Mouse (Mus musculus): ENCODE measurements around the gene Trappc6b. TPM values are rescaled to one million over a fixed set of nuclear protein-coding genes. Genes with fewer than 3 reads are reported as not detected.
"Not testable (repeated sequence)": the region's sequence is repeated elsewhere in the genome, so short reads cannot be mapped to it uniquely, and the experiment has no call there.

The Trappc6b gene
- 100 to 1,000 TPM; 112 to 117 TPM for total RNA-seq (2021)

DNA sequence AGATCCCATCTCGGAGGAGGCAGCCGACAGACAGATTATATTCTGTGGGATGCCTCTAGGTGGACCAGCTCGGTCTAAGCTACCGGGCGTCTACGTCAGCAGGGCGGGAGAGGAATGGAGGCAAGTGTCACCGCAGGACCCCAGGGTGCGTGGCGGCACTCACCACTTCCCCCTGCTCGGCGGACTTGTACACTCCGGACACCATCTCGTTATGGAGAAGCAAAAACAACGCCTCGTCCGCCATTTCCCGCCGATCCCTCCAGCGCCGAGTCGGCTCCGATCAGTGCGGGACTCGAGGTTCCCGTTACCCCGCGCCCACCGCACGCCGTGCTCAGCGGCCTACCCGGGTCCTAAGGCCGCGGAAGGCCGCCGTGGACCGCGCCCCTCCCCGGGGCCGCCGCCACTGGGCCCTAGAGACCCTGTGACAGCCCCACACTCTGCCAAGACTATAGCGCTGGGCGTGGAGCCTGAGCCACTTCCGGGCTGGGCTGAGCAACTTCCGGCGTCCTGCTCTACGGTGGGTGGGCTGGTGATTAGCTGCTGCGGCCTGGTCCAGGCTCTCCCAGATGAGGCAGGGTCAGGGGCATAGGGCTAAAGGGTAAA is at the start of gene Trappc6b:
Gene Trappc6b (minus strand): TSS at position 480 of the 603 bp plus-strand sequence.
- DNase-seq, result peak; percentile 74 to 80

DNA sequence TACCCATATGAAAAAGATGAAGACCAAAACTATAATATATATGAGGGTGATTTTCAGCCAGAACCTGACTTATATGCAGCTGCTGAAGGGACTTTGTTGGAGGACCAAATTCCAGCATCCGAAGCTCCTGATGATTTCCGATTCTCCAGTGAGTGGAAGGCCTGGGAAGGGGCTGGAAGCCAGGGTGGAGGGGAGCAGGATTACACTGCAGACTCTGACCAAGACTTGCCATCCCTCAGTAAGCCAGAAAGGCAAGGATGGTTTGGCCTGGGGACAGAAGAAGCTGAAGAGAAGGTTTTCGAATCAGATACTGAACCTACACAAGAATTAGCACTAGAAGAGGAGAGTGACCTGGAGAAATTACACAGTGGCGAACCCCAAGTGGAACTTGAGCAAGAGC is 46.7 kb upstream of the Trappc6b start:
- no peak for DNase-seq

DNA sequence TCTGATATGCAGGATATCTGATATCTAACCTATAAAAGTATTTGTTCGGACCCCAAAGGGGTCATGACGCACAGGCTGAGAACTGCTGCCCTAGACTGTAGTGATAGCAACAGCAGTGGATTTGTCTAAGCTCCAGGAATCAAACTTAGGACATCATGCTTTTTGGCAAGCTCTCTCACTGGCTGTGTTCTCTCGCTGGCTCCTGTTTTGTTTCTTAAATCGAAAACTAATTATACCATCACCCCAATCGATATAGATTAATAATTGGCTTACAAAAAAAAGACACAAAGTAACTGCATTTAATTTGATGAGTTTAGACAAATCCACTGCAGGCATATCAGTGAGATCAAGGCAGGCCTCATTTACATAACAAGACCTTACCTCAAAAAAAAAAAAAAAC is 45.2 kb upstream of the Trappc6b start:
- DNase-seq, result no peak

DNA sequence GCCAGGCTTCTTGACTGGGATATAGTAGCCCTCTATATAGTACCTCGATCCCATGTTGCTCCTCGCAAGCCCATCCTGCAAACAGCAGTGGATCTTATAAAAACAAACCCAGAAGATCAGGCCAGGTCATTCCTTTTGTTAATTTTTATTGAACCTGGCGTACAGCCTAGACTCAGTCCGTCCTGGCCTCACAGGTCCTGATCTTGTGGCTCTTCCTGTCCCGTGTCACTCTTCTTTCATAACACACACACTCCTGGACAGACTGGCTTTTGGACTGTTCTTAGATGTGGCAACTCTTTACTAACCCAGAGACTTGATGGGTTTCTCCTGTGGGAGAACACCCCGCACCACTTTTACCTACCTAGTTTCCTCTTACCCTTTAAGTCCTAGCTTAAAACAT is 44.6 kb upstream of the Trappc6b start:
- no peak for DNase-seq

DNA sequence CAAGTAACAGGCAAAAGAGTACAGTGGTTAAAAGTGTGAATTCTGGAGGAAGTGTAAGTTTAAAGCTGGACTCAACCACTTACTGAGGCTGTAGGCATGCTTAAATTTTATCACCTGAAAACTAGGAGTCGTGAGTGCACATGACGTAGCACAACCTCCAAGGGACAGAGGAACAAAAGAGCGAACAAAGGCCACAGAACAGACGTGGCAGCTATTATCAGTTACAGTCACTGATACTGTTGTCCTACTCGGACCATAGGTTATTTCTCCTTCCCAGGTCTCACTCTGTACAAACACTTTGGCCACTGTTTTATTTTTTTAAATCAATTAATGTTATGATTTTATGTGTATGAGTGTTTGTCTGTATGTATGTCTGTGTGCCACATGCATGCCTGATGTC is 43.5 kb upstream of the Trappc6b start:
- no peak for DNase-seq

DNA sequence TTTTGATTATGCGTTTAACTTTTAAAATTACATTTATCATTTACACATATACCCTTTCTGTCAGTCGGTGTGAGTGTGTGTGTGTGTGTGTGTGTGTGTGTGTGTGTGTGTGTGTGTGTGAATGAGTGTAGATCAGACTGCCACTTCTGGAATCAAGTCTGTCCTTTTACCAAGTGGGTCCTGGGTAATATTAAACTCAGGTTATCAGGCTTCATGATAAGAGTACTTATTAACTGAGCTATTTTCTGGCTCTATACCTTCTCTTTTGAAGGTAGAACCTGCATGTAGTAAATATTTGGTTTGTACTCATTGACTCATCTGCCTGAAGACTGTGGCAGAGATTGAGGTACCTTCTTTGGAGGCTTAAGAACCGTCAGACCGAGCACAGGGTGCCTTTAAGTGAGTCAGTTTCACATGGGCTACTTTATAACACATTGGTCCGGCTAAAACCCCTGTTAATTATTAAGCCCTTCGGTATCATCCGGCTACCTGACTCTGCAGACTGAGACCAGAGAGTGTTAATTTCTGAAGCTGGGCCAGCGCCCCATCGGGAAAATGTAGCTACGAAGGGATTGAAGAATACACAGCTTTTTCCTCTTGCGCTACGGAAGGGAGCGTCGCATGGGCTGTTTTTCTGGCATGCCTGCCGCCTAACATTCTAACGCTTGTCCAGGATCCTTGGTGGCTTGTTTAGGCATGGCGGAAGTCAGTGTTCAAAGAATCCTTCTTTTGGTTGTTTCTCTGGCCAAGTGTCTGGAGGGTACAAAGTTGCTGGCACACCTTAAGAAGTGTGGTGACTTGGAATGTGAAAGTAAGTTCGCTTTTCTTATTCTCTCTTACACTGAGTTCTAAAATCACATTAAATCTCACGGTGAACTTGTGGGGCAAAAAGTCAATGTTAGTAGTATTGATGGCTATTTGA is 34.1 kb upstream of the Trappc6b start, which contains the start of gene Mia2:
Gene Mia2 (plus strand): TSS at position 696 of the 922 bp plus-strand sequence.
- no peak for DNase-seq

DNA sequence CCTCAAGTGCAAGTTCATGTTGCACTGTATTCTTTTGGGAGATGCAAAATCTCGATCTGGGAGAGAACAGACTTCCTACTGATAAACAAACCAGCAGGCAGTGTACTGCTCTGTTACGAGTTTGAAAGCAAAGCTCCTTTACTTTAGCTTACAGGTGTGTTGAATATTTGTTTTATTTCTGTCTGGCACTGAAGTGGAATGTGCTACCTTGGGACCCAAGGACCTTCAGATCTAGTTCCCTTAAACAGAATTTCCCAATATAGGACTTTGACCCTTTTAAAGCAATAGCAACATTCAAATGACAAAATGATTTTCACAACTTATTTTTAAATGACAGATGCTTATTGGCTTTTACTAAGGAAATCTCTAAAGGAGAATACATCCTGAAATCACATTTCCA is 32.3 kb upstream of the Trappc6b start:
- DNase-seq, result no peak

DNA sequence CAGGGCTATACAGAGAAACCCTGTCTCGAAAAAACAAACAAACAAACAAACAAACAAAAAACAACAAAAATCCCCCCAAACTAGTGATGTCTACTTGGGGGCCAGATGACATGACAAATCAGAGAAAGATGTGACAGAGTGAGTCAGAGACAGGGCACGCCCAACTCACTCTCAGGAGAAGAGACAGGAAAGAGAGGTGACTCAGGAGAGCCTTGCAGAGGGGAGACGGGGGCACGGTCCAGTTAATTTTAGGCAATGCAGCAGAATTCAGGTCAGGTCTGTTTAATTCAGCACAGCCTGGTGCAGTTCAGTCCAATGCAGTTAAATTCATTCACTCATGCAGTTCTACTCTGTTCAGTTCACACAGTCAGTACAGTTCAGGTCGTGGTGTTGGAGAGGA is 24.9 kb upstream of the Trappc6b start:
- DNase-seq, result no peak

DNA sequence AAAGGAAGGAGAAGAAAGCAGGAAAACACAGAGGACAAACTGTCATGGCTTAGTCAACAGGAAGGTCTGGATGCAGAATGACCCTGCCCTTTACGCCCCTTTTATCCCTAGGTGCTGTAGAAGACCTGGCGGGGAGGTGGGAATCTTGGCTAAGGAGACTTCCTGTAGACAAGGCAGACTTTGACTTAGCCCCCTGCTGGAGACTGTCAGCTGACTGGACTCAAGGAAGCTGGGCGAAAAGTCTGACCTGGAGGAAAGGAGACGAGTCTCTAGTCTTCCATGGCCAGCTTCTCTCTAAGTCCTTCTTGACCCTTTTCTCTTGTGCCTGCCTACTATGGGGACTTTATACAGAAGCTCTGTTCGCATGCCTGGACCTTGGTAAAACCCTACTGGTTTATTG is 23.2 kb upstream of the Trappc6b start:
- no peak for DNase-seq

DNA sequence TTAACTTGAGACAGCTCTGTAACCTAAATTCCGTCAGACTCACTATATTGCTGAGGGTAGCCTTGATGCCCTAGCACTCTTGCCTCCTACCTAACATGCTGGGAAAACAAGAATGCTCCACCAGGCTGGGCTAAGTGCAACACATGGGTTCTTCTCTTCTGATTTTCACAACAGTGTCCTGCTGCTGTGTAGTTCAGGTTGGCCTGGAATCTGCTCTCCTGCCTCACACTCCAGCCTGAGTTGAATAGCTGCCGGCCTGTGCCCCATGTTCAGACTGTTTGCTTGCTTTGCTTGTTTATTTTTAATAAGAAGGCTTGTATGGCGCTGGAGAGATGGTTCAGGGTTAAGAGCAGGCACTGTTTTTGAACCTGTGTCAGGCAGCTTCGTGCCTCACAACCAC is 19.2 kb upstream of the Trappc6b start:
- DNase-seq, result no peak

DNA sequence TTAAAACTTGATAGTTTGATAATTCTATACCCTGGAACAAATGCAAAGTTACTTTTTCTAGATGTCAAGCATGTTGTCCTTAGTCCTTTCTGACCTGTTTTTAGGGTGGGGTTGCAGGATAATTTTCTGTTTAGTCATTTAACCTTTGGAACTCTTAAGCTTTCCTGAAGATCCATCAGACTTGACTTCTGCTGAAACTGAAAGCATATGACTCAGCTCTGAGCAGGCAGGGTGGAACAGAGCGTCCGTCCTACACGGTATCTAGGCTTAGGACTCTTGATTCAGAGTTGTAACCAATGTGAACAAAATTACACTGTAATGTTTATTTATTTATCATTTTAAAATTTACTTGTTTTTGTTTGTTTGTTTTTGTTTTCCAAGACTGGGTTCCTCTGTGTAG is 16.6 kb upstream of the Trappc6b start:
- no peak for DNase-seq

DNA sequence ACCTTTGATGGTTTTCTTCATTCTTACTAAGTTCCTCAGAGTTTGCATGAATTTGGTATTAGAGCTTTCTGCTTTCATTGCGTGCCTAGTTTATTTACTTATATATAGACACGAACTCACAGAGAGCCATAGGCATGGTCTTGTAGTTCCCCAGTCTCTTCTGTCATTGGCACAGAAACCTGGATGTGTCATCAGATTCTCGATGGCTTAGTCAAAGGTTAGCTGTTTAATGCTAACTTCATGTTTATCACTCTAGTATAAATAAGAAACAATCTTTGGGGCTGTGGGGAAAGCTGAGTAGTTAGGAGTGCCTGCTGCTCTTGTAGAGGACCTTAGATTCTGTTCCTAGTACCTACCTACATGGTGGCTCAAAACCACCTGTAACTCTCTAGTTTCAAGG is 15.7 kb upstream of the Trappc6b start:
- no peak for DNase-seq

DNA sequence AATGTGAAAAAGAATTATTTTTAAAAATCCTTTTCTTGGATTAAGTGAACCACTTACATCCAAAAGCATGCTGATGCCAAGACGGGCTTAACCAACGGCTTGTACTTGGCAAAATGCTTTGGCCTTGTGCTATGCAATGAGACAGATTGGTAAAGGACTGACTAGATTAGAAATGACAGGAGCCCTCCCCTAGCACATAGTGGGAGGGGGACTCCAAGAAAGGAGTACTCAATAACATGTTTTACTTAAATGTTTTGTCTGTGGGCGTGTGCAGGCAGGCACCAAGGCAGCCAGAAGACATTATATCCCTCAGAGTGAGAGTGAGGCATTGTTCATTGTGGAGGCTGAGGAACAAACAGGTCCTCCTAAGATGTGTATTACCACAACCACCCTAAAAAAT is 12.8 kb upstream of the Trappc6b start:
- no peak for DNase-seq

DNA sequence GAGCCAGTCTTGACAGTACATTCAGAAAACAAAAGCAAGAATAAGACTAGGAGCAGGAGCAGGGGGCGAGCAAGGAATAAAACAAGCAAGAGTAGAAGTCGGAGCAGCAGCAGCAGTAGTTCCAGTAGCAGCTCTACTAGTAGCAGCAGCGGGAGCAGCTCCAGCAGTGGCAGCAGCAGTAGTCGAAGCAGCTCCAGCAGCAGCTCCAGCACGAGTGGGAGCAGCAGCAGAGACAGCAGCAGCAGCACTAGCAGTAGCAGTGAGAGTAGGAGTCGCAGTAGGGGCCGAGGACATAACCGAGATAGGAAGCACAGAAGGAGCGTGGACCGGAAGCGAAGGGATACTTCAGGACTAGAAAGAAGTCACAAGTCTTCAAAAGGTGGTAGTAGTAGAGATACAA is 11.0 kb upstream of the Trappc6b start:
- DNase-seq, result no peak

DNA sequence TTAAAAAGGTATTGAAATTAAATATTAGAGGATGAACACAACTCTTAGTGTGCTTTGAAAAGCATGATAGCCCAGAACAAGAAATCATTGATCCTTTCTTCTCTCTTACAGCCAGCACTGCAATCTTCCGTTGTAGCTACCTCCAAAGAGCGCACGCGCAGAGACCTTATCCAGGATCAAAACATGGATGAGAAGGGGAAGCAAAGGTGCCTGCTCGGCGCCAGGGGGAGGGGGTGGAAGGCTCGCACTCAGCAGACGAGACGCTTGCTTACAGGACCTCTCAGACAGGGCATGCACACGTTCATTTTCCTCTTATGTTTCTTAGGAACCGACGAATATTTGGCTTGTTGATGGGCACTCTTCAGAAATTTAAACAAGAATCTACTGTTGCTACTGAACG is 7.5 kb upstream of the Trappc6b start:
- DNase-seq, result no peak

DNA sequence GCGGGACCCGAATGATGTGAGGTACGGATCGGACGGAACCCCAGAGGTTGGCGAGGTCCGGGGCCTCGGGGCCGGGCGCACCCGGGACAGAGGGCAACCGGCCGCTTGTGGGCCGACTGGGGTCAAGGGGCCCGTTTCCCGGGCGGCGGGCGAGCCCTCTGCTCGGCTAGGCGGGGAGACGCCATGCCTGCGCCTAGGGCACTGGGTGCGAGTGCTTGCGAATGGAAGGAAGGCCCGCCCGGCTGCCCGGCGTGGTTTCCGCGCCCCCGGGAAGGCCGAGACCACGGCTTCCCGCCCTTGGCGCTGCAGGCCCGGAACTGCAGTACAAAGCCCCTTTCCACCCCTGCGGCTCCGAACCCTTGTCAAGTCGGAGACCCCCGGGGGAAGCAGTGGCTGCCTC is 5.8 kb upstream of the Trappc6b start:
- no peak for DNase-seq

DNA sequence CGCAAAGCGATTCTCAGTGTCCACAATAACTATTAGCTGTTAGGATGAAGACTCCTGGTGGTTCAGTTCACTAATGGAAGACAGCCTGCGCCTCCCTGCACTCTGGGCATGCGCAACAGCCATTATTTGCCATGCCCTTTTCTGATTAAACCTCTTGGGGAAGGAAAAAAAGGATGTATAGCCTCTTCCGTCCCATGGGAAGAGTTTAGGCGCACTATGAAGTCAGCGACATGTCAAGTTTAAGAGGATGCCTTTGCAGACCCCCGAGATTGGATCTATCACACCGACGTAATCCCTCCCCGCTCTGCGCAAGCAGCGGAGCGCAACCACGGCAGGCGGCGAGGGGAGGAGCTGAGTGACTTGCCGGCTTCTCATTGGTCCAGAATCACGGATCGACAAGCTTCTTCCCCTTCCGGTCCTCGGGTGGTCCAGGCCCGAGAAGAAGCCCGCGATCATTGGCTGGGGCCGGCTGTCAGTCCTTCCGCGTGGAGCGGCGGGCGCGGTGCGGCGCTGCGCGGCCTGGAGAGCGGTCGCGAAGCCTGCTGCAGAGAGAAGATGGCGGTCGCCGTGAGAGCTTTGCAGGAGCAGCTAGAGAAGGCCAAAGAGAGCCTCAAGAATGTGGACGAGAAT is 5.3 kb upstream of the Trappc6b start, which contains the start of gene Pnn:
Gene Pnn (plus strand): TSS at position 437 of the 630 bp plus-strand sequence.
- DNase-seq, result peak; percentile 98

DNA sequence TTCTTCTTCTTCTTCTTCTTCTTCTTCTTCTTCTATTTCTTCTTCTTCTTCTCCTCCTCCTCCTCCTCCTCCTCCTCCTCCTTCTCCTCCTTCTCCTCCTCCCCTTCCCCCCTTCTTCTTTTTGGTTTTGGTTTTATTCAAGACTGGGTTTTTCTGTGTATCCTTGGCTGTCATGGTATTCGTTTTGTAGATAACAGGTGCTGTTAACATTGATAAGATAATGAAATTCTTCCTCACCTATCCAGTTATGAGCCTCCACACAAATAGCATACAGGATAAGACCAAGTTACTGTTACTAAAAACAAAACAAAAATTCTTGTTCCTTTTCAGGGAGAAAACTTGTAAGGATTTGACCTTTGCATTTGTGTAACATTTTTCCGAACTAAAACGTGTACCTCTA is 4.5 kb upstream of the Trappc6b start:
- no peak for DNase-seq

DNA sequence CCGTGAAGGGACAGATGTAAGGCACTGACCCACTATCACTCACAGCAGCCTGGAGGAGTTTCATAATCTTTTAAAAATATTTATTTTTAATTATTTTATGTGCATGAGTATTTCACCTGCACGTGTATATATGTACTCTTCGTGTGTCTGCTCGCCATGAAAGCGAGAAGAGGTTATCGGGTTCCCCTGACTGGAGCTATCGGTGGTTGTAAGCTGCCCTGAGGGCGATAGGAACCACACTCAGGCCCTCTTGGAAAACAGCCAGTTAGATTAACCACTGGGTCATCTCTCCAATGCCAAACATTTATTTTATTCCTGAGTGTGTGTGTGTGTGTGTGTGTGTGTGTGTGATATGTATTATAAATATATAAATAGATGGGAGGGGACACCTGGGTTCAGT is 3.6 kb upstream of the Trappc6b start:
- DNase-seq, result no peak

DNA sequence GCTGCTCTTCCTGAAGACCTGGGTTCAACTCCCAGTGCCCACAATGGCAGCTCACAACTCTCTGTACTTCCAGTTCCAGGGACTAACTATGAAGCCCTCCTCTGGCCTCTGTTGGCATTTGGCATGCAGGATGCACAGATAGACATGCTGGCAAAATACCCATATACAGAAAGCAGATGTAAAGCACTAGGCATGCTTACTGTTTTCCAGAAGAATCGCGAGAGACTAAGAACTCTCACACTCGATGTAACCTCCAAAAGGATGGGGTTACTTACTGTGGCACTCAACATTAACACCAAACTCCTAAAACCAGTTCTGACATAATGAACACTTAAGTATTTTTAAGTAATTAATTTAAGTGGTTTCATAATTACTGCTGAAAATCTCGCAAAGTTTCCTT is 950 bp downstream of the Trappc6b start:
- DNase-seq, result no peak

DNA sequence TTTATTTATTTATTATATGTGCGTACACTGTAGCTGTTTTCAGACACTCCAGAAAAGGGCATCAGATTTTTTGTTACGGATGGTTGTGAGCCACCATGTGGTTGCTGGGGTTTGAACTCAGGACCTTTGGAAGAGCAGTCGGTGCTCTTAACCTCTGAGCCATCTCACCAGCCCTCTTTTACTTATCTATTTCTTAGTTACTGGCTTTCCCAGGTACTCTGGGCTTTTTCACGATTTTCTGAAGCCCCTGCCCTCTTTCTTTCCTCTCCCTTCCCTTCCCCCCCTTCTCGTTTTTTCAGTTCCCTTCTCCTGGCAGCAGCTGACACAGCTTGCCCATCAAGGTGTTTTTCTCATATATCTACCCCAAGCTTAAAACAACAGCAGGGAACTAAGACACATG is 3.0 kb downstream of the Trappc6b start:
- DNase-seq, result not testable (repeated sequence)

DNA sequence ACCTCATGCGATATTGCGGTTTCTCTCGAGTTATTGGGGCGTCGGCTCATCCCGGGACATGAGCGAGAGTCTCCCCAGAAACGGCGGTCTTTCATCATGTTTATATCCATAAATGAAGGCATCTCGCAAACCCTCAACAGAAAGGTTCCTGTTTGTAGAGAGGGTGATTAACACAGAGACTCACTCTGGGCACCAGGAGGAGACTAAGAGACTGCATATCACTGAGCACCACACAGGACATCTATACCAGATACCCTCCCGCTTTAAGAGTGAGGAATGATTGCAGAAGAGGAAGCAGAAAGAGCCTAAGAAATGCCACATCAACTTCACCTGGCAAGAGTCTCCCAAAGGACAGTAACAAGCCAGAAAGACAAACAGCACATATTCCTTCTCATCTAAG is 5.0 kb downstream of the Trappc6b start:
- DNase-seq, result no peak

DNA sequence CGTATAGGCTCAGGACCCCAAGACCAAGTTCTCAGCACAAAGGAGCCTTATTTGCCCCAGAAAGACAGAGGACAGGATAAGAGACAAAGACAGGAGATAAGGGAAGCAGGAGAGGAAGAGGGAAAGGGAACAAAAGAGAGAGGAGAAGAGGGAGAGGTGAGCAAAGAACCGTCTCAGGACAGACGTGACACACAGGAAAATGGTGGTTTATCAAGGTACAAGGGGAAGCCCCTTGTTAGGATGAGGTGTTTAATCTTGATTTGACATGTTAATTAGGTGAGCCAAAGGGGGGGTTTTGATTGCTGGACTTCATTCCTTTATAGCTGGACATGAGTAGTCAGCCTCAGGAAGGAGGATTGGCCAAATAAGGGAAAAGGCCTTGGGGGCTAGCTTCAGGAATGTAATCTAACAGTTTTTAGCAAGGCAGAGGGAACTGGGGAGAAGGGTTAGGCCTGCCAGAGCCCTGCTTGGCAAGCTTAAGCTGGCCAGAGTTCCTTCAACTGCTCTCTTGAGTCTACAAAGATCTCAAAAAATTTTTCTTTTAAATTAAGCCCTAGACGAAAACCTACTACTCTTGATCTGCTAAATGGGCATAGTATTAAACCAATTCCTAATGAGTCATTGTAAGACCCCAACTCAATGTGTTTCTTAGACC is 5.9 kb downstream of the Trappc6b start:
- DNase-seq, result no peak

Data from layer of hippocampus, postnatal 36 days (tissue).